Mouse (Mus musculus) liver, postnatal 0 days (tissue): Measurements from ENCODE around the gene Ctla4. TPM values are rescaled to one million over a fixed set of nuclear protein-coding genes. Genes with fewer than 3 reads are reported as not detected.

Experiments used
- ATAC-seq: fragments of 200-750 bp; cut with Nextera tagmentation; 2 replicates; pipeline ENCODE4 v1.8.0; 2017; ENCODE audit warnings: mild to moderate bottlenecking, moderate library complexity
- DNase-seq: peaks from one replicate; pipeline ENCODE4 v3.0.0-alpha.2; 2016
- H3K27ac ChIP-seq: fragments of 300-500 bp; sonication (generic); 2 replicates; pipeline ENCODE4 v1.5.1; 2014; ENCODE audit warnings: antibody characterized with exemption, moderate library complexity, mild to moderate bottlenecking, low read depth
- H3K27me3 ChIP-seq: fragments of 300-500 bp; sonication (generic); 2 replicates; pipeline ENCODE4 v1.6.1; 2014; ENCODE audit warnings: low read length, control low read depth, mixed read lengths; ENCODE audit not compliant: insufficient read depth
- H3K36me3 ChIP-seq: fragments of 300-500 bp; sonication (generic); replicated peaks from 2 replicates; pipeline ENCODE4 v1.6.1; 2014; ENCODE audit warnings: mild to moderate bottlenecking, control low read depth, low read length, moderate library complexity, mixed read lengths; ENCODE audit not compliant: insufficient read depth
- H3K4me1 ChIP-seq: fragments of 300-500 bp; sonication (generic); 2 replicates; pipeline ENCODE4 v1.6.1; 2014; ENCODE audit warnings: antibody characterized with exemption, mild to moderate bottlenecking, control low read depth; ENCODE audit not compliant: insufficient read depth
- H3K4me2 ChIP-seq: fragments of 300-500 bp; sonication (generic); 2 replicates; pipeline ENCODE4 v1.6.1; 2014; ENCODE audit warnings: low read depth, mild to moderate bottlenecking, low read length, moderate library complexity, mixed read lengths
- H3K4me3 ChIP-seq: fragments of 300-500 bp; sonication (generic); 2 replicates; pipeline ENCODE4 v1.5.1; 2014; ENCODE audit warnings: low read depth, low read length
- H3K9ac ChIP-seq: fragments of 300-500 bp; sonication (generic); replicated peaks from 2 replicates; pipeline ENCODE4 v1.6.1; 2014; ENCODE audit warnings: mild to moderate bottlenecking, moderate library complexity
- H3K9me3 ChIP-seq: fragments of 300-500 bp; sonication (generic); 2 replicates; pipeline ENCODE4 v1.6.1; 2016; ENCODE audit warnings: mild to moderate bottlenecking, control low read depth, low read length, mixed read lengths
- CTCF ChIP-seq: sonication (generic); IDR thresholded peaks from 2 replicates; pipeline ENCODE4 v1.5.1; 2016; ENCODE audit warnings: antibody characterized with exemption, low read depth
- EP300 ChIP-seq: IDR thresholded peaks from 2 replicates; pipeline ENCODE4 v1.6.1; 2016; ENCODE audit warnings: antibody characterized with exemption, low read depth, mild to moderate bottlenecking
- WGBS: fragments of 180-500 bp; shearing (Covaris S2); extraction: QIAGEN DNeasy Blood & Tissue Kit; methylation state at CpG from one replicate; pipeline ENCODE4 v1.1.7; 2014; ENCODE audit not compliant: insufficient replicate concordance; 5-methylcytosine and 5-hydroxymethylcytosine counted together
- polyA plus RNA-seq: library from polyadenylated mRNA; unstranded; fragments of >200 nt; fragmentation: Nextera tagmentation; extraction: Ambion mirVana; gene quantifications from 2 replicates; pipeline ENCODE4 v1.2.1, GENCODE M21; 2015

Gene Ctla4
- polyA plus RNA-seq, 1 experiment from 2014 or later, result not detected

DNA sequence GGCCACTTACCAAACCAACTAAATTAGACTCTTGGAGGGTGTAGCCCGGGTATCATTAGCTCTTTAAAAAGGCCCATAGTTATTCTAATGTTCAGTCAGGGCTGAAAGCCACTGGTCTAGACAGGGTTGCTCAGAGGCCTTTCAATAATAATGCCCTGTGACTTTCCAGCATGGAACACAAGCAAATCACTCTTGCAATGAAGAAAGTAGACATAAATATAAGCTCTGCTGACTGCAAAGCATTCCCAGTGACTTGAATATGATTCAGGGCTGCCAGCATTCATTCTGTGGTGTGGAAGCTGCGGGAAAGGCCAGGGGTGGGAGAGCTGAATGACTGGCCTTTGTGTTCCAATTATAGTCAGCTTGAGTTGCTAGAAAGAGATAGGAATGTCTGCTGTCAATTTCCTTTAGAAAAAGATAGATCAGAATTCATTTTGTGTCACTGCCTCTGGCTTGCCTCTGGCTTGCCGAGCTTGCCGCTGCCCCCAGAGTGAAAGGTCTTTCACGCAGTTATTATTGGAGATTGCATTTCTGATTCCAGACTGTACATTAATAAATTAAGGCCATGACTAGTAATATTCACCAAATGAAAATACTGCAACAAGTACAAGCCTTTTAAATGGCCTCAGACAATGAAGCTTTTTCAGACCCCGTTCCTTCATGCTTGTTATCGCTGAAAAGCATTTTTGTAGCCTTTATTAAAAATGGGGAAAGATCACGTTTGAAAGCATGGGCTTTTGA is 35.6 kb upstream of the Ctla4 start:
- H3K4me2 ChIP-seq, result no peak overlapping the region
- no peak overlapping the region for H3K27ac ChIP-seq
- H3K4me1 ChIP-seq, result peaks cover 12% of the 10 kb centered on the region
- H3K9me3 ChIP-seq, result no peaks in the 10 kb centered on the region
- H3K9ac ChIP-seq, result no peak overlapping the region
- TF ChIP-seq EP300 (no peak), CTCF (no peak)
- H3K27me3 ChIP-seq, result no peaks in the 10 kb centered on the region
- WGBS, result 77% methylated on average over 8 of the region's 8 CpGs
- DNase-seq (no peak), ATAC-seq (no peak)
- H3K4me3 ChIP-seq, result no peak overlapping the region
- no peaks in the 10 kb centered on the region for H3K36me3 ChIP-seq

DNA sequence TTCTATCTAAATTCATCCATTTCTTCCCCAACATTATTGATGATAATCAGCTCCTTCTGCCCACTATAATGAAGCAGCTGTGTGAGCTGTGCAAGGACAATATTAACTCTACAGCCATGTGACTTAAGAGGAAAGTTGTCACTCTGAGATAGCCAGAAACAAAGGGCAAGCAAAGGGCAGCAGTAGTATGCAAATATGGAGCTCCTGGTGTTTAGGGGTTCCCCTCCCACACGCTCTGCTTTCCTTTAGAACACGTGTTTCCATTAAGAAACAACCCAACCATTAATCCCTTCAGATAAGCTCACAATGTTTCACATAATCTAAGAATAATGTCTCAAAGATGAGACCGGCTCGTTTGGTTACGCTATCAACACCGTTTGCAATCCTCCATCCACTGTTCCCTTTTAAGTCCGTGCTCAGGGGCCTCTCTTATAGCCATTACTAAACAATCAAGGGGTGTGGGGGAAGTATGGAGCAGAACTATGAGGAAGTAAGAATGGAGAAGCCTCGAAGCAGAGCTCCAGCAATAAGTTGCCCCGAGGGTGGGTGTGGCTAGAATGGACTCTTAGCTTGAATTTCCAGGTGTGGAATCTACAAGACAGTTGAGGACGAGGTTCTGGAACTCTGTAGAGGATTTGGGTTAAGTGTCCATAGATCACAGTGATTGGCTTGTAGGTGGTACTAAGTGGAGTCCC is 34.6 kb upstream of the Ctla4 start:
- ATAC-seq (no peak), DNase-seq (no peak)
- Histone ChIP-seq H3K27me3 (no peaks in the 10 kb centered on the region), H3K9ac (no peak overlapping the region), H3K4me2 (no peak overlapping the region), H3K27ac (no peak overlapping the region), H3K36me3 (no peaks in the 10 kb centered on the region), H3K9me3 (no peaks in the 10 kb centered on the region), H3K4me3 (no peak overlapping the region), H3K4me1 (peaks cover 12% of the 10 kb centered on the region)
- whole genome bisulfite sequencing, result 31% methylated on average over 10 of the region's 10 CpGs
- no peak for TF ChIP-seq EP300
- TF ChIP-seq CTCF, result no peak

DNA sequence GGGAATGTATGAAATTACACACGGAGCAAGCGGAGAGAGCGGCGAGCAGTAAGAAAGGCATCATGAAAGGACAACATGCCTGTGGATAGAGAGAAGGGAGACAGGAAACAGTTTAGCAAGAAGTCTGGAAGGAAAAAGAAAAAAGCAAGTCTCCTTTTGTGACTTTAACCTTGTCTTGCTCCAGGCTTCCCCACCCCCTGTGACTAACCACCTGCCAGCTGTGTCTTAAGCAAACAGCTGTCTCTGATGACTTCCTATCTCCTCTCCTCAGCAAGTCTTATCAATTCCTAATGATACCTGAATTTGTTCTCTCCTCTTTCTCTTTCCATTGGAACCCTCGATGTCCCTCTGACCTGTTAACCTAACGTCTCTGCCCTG is 34.0 kb upstream of the Ctla4 start:
- no peak for TF ChIP-seq CTCF
- TF ChIP-seq EP300, result no peak
- 76% methylated on average over 6 of the region's 6 CpGs for WGBS
- Histone ChIP-seq H3K4me3 (no peak overlapping the region), H3K27ac (no peak overlapping the region), H3K9ac (no peak overlapping the region), H3K27me3 (no peaks in the 10 kb centered on the region), H3K4me2 (no peak overlapping the region), H3K4me1 (peaks cover 16% of the 10 kb centered on the region), H3K9me3 (no peaks in the 10 kb centered on the region), H3K36me3 (no peaks in the 10 kb centered on the region)
- DNase-seq, result no peak
- no peak for ATAC-seq

DNA sequence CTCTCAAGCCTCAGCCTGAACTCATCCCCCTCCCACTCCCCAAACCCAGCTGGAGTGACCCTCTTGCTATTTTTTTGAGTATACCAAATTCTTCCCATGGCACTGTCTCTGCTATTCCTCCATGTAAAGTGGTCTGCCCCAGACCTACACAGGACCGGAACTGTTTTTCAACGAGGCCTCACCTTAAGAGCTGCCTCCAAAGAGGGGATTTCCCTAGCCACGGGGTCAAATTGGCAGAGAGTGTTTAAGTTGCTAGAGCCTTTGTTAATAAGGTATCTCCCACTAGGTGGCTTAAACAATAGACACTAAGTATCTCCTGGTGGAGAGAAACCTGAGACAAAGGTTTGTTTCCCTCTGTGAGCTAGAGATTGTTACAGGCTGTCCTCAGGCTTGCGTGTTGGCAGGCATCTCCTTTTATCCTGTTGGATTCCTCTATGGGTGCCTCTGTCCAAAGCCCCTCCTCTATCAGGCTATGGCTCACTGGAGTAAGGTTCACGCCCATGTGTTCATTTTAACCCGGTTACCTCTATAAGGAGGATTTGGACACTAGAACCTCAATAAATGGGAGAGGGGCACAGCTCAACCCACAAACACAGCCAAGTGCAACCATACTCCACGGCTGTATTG is 33.4 kb upstream of the Ctla4 start:
- Histone ChIP-seq H3K9me3 (no peaks in the 10 kb centered on the region), H3K4me3 (no peak overlapping the region), H3K9ac (no peak overlapping the region), H3K4me1 (peaks cover 18% of the 10 kb centered on the region), H3K4me2 (no peak overlapping the region), H3K27ac (no peak overlapping the region), H3K36me3 (no peaks in the 10 kb centered on the region), H3K27me3 (no peaks in the 10 kb centered on the region)
- TF ChIP-seq CTCF, result no peak
- no peak for TF ChIP-seq EP300
- no peak for DNase-seq
- ATAC-seq, result no peak
- 63% methylated on average over 7 of the region's 7 CpGs for WGBS

DNA sequence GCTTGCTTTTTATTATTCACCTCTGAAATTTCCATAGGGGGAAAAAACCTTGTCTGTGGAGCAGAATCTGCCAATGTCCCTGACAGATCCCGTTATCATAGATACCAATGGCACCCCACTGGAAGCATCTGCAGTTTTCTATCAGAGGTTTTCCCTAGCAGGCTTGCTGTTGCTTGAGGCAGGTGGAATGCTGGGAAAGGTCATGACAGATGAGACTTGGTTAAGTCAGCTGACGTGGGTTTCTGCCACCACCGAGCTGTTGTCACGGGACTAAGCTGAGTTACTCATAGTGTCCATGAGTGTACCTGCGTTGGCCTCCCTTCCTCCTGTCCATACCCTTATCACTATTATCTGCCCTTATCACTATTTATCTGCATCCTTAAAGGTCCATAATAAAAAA is 32.8 kb upstream of the Ctla4 start:
- TF ChIP-seq EP300 (no peak), CTCF (no peak)
- no peaks in the 10 kb centered on the region for H3K9me3 ChIP-seq
- H3K4me2 ChIP-seq, result no peak overlapping the region
- H3K27me3 ChIP-seq, result no peaks in the 10 kb centered on the region
- H3K36me3 ChIP-seq, result no peaks in the 10 kb centered on the region
- DNase-seq (no peak), ATAC-seq (no peak)
- H3K27ac ChIP-seq, result no peak overlapping the region
- no peak overlapping the region for H3K9ac ChIP-seq
- 80% methylated on average over 5 of the region's 5 CpGs for WGBS
- H3K4me3 ChIP-seq, result no peak overlapping the region
- peaks cover 18% of the 10 kb centered on the region for H3K4me1 ChIP-seq
